Mouse (Mus musculus) thymus, adult 2 months (tissue): ENCODE results near the gene Cyp4f13. TPM values are rescaled to one million over a fixed set of nuclear protein-coding genes. Genes with fewer than 3 reads are reported as not detected.

ENCODE experiments used
- DNase-seq: peaks from one replicate; pipeline ENCODE4 v3.0.0; 2021
- H3K27ac ChIP-seq: fragments of 200-500 bp; 2 replicates; pipeline ENCODE4 v1.5.1; 2012; ENCODE audit warnings: low read length, control low read depth; ENCODE audit not compliant: control insufficient read depth, insufficient read depth
- H3K27me3 ChIP-seq: fragments of 200-500 bp; 2 replicates; pipeline ENCODE4 v1.6.1; 2012; ENCODE audit warnings: mild to moderate bottlenecking, low read length, moderate library complexity, mixed read lengths; ENCODE audit not compliant: control insufficient read depth, insufficient read depth
- H3K36me3 ChIP-seq: fragments of 200-500 bp; 2 replicates; pipeline ENCODE4 v1.6.1; 2012; ENCODE audit warnings: mild to moderate bottlenecking, low read length, moderate library complexity; ENCODE audit not compliant: control insufficient read depth, insufficient read depth
- H3K4me1 ChIP-seq: fragments of 200-500 bp; replicated peaks from 2 replicates; pipeline ENCODE4 v1.6.1; 2012; ENCODE audit warnings: low read length; ENCODE audit not compliant: control insufficient read depth, insufficient read depth
- H3K4me3 ChIP-seq: fragments of 200-500 bp; 2 replicates; pipeline ENCODE4 v1.5.1; 2012; ENCODE audit warnings: mild to moderate bottlenecking, low read length, control low read depth, moderate library complexity; ENCODE audit not compliant: control insufficient read depth, insufficient read depth
- CTCF ChIP-seq: fragments of 200-500 bp; IDR thresholded peaks from 2 replicates; pipeline ENCODE4 v1.5.1; 2012; ENCODE audit warnings: mild to moderate bottlenecking, control low read depth, low read length, moderate library complexity, borderline replicate concordance; ENCODE audit not compliant: control insufficient read depth, poor library complexity, insufficient read depth; ENCODE audit errors: extremely low read depth
- POLR2A ChIP-seq: fragments of 200-500 bp; IDR thresholded peaks from 2 replicates; pipeline ENCODE4 v1.6.1; 2012; ENCODE audit warnings: mild to moderate bottlenecking, low read length, control low read depth, moderate library complexity; ENCODE audit not compliant: control insufficient read depth, poor library complexity, insufficient read depth; ENCODE audit errors: extremely low read depth
- WGBS: fragments of 180-500 bp; shearing (Covaris S2); methylation state at CpG from one replicate; pipeline ENCODE4 v1.1.7; 2018; 5-methylcytosine and 5-hydroxymethylcytosine counted together
- polyA plus RNA-seq: library from polyadenylated mRNA; depleted of rRNA; stranded (reverse); fragments of >200 nt; gene quantifications from 2 replicates; pipeline ENCODE4 v1.2.3, GENCODE M21; 2012

The Cyp4f13 gene
- polyA plus RNA-seq, 1 experiment = 39.0 TPM

- H3K36me3 ChIP-seq = no peaks in the 10 kb centered on the region
- TF ChIP-seq CTCF = no peak
- TF ChIP-seq POLR2A = no peak
- 33% methylated on average over 3 of the region's 3 CpGs for WGBS
- H3K27me3 ChIP-seq = no peaks in the 10 kb centered on the region
- no peak overlapping the region for H3K4me3 ChIP-seq
- peak; percentile 16 for DNase-seq
- H3K27ac ChIP-seq = no peak overlapping the region
- H3K4me1 ChIP-seq = peaks cover 18% of the 10 kb centered on the region
These were observed 2.7 kb downstream of the Cyp4f13 start for GRCm38 (mm10) chr17:32944402-32945035.

DNA sequence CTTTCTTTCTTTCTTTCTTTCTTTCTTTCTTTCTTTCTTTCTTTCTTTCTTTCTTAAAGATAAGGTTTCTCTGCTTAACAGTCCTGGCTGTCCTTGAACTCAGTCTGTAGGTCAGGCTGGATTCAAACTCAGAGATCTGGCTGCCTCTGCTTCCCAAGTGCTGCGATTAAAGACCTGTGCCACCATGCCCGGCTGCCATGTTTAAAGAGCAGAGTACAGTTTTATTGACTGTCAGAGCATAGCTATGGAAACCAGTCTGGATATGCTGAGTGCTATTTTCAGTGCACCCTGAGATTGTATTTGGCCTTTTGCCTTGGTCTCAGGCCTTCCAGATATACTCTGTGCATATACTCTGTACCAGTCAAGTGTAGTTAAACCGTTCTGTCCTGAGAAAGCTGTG lies 3.5 kb downstream of the Cyp4f13 start:
- no peak overlapping the region for H3K4me3 ChIP-seq
- WGBS = over 99% methylated on average over 3 of the region's 3 CpGs
- TF ChIP-seq CTCF = no peak
- no peak for TF ChIP-seq POLR2A
- DNase-seq = no peak
- H3K4me1 ChIP-seq = peaks cover 18% of the 10 kb centered on the region
- H3K36me3 ChIP-seq = no peaks in the 10 kb centered on the region
- no peaks in the 10 kb centered on the region for H3K27me3 ChIP-seq
- H3K27ac ChIP-seq = no peak overlapping the region

DNA sequence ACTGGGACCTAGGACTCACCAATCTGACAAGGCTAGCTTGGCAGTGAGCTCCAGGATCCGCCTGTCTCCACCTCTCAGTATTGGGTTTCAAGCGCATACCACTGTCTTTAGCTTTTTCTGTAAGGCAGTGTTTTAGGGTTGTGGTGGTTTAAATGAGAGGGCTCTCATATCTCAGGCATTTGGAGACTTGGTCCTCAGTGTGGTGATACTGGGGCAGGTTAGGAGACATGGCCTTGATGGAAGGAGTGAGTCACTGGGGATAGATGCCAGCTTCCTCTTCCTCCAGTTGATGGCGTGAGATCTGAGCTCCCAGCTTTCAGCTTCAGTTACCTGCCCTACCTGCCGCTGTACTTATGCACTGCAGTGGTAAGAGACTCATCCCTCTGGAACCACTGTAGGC lies 7.4 kb downstream of the Cyp4f13 start:
- no peaks in the 10 kb centered on the region for H3K4me1 ChIP-seq
- 95% methylated on average over 4 of the region's 4 CpGs for WGBS
- no peak for DNase-seq
- no peak overlapping the region for H3K27ac ChIP-seq
- TF ChIP-seq CTCF (no peak), POLR2A (no peak)
- no peak overlapping the region for H3K4me3 ChIP-seq
- H3K36me3 ChIP-seq = no peaks in the 10 kb centered on the region
- no peaks in the 10 kb centered on the region for H3K27me3 ChIP-seq

DNA sequence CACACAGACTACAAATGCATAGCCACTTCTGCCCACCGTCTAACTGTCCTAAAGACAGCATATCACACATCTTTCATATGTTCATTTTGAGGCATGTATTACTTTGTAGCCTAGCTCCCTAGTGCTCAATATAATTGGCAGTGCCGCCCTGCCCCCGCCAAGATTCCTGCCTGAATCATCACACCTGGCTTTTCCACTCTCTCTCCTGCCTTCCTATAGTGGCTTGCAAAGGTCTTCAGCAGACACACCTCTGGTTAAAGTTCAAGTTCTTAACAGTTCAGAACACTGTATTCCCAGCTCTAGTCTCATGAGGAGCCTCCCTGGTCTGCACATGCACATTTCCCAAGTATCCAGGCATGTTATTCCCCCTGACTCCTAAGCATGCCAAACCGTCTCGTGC lies 19.4 kb downstream of the Cyp4f13 start:
- TF ChIP-seq POLR2A = no peak
- no peak for TF ChIP-seq CTCF
- DNase-seq = no peak
- WGBS = 96% methylated on average over 5 of the region's 5 CpGs
- H3K36me3 ChIP-seq = no peaks in the 10 kb centered on the region
- no peaks in the 10 kb centered on the region for H3K27me3 ChIP-seq
- no peak overlapping the region for H3K4me3 ChIP-seq
- H3K27ac ChIP-seq = no peak overlapping the region
- H3K4me1 ChIP-seq = peaks cover 7% of the 10 kb centered on the region

- Histone ChIP-seq H3K27ac (no peak overlapping the region), H3K27me3 (no peaks in the 10 kb centered on the region)
- 25% methylated on average over 32 of the region's 32 CpGs for WGBS
These were observed 22.4 kb downstream of the Cyp4f13 start for GRCm38 (mm10) chr17:32924658-32925312.

DNA sequence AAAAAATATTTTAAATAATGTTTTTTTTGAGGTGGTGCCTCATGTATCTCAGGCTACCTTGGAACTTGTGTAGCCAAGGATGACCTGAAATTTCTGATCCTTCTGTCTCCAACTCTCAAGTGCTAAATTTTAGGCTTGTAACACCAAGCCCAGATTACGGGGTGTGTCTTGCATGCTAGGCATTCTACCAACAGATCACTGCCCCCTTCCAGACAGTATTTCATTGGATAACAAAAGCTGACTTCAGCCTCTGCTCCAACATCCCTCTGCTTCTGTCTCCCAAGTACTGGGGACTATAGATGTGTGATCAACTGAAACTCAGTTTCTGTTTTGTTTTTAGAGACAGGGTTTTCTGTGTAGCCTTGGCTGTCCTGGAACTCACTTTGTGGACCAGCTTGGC lies 23.5 kb downstream of the Cyp4f13 start:
- TF ChIP-seq POLR2A = no peak
- no peak for TF ChIP-seq CTCF
- H3K4me3 ChIP-seq = no peak overlapping the region
- no peak overlapping the region for H3K27ac ChIP-seq
- WGBS = 95% methylated on average over 1 of the region's 1 CpGs
- H3K27me3 ChIP-seq = no peaks in the 10 kb centered on the region
- no peaks in the 10 kb centered on the region for H3K36me3 ChIP-seq
- DNase-seq = no peak
- H3K4me1 ChIP-seq = peaks cover 7% of the 10 kb centered on the region

More at GRCm38 (mm10) chr17:32924658-32925312, 22.4 kb downstream of the Cyp4f13 start:
- peak; percentile 66 for DNase-seq
- no peaks in the 10 kb centered on the region for H3K36me3 ChIP-seq
- TF ChIP-seq CTCF (0 out of 2 replicates have a peak, but pooled peaks have one; percentile 16), POLR2A (peak; percentile 73)
- H3K4me1 ChIP-seq = peaks cover 7% of the 10 kb centered on the region
- H3K4me3 ChIP-seq = peak overlapping the region; percentile 72

GRCm38 (mm10) chr17:32919123-32919522 lies 28.1 kb downstream of the Cyp4f13 start:
- TF ChIP-seq CTCF = no peak
- TF ChIP-seq POLR2A = no peak
- Histone ChIP-seq H3K36me3 (no peaks in the 10 kb centered on the region), H3K27ac (no peak overlapping the region), H3K4me3 (no peak overlapping the region), H3K27me3 (no peaks in the 10 kb centered on the region), H3K4me1 (no peaks in the 10 kb centered on the region)
- WGBS = 55% methylated on average over 2 of the region's 2 CpGs
- no peak for DNase-seq
